Mouse (Mus musculus) heart, postnatal 14 days (tissue): ENCODE measurements around the gene Ice1. TPM values are rescaled to one million over a fixed set of nuclear protein-coding genes. Genes with fewer than 3 reads are reported as not detected.
A peak's percentile ranks its signal among the peaks of the same experiment; 100 is the strongest.

Source experiments
- DNase-seq, 2 experiments: peaks; one replicate each; pipeline ENCODE4 v3.0.0; 2021 to 2022
- intact Hi-C: fragments of 180-260 bp; cut with DNase I; formaldehyde crosslinking; loops from one replicate; pipeline ENCODE4 v1.15.1; 2025
- long read RNA-seq, 2 experiments: library from polyadenylated mRNA; stranded (forward); transcript quantifications; one replicate each; pipeline ENCODE4 v2.0.0; 2021
- total RNA-seq, 2 experiments: library from RNA; stranded (reverse); gene quantifications; 2 replicates each; pipeline ENCODE4 v1.2.3; 2021

The Ice1 gene
- 10 to 100 TPM; 30.3 to 32.7 TPM for total RNA-seq
- long read RNA-seq, experiment 1, full-length matches to known transcripts = 2 of 16 reads
- long read RNA-seq, experiment 1, partial matches to known transcripts = 12 of 16 reads
- long read RNA-seq, experiment 1, other reads (novel, unspliced or antisense) = 2 of 16 reads
- long read RNA-seq, experiment 2, full-length matches to known transcripts = 2 of 17 reads
- long read RNA-seq, experiment 2, partial matches to known transcripts = 13 of 17 reads
- long read RNA-seq, experiment 2, other reads (novel, unspliced or antisense) = 2 of 17 reads

- DNase-seq = no peak
- intact Hi-C loops = no loop called here
Observed at GRCm38 (mm10) chr13:70637282-70637661, at the start of gene Ice1. Gene Ice1, minus strand, starts transcription at chr13:70637634.

- DNase-seq = no peak
- intact Hi-C loops = no loop called here
Observed at GRCm38 (mm10) chr13:70685825-70686224, 48.4 kb upstream of the Ice1 start.

DNA sequence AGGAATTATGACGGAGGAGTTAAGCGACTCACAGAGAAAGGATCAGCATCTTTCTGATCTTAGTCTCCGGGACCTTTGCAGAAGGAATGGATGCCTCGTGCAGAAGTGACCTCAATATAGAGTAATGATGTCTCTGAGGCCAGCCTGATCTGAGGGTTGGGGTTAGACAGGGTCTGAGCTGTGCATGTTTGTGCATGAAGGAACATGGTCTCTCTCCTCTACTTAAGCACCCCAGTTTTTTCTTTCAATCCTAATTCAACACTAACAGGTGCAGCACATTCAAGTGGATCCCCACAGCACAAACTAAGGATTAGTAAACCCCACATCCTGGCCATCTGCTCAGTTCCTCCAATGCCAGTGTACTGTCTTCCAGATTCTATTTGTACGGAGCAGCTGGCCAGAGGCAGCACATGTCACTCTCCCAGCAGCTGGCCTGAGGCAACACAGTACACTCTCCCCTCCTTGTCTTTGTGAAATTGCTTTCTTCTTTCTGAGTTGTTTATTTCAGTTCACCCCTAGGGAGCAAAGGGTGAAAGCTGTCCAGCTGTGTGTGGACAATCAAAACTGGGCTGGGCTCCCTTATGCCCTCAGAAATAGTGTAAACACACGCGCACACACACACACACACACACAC lies 47.7 kb upstream of the Ice1 start:
- intact Hi-C loops = no loop called here
- DNase-seq = peak; percentile 18 to 20

- DNase-seq = no peak
- intact Hi-C loops = no loop called here
Observed at GRCm38 (mm10) chr13:70681411-70682183, 44.2 kb upstream of the Ice1 start.

DNA sequence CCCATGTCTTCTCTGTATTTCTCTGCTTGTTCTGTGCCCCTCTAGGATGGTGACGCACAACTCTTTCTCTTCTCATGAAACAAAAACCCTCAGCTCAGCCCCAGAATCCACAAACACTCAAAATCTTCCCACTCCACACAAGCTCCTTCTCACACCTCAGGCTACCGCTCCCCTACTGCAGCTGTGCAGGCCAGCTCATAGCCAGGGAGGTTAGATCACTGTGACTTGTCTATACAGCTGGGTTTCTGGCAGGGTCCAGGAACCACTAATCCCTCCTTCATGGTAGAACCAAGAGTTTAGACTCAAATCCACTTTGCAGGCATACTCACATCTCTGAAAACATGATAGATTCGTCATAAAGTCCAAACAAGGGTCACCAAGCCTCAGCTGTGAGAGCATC lies 42.9 kb upstream of the Ice1 start:
- intact Hi-C loops = no loop called here
- no peak for DNase-seq

GRCm38 (mm10) chr13:70677689-70678088 lies 40.3 kb upstream of the Ice1 start:
- DNase-seq = no peak
- intact Hi-C loops = no loop called here

DNA sequence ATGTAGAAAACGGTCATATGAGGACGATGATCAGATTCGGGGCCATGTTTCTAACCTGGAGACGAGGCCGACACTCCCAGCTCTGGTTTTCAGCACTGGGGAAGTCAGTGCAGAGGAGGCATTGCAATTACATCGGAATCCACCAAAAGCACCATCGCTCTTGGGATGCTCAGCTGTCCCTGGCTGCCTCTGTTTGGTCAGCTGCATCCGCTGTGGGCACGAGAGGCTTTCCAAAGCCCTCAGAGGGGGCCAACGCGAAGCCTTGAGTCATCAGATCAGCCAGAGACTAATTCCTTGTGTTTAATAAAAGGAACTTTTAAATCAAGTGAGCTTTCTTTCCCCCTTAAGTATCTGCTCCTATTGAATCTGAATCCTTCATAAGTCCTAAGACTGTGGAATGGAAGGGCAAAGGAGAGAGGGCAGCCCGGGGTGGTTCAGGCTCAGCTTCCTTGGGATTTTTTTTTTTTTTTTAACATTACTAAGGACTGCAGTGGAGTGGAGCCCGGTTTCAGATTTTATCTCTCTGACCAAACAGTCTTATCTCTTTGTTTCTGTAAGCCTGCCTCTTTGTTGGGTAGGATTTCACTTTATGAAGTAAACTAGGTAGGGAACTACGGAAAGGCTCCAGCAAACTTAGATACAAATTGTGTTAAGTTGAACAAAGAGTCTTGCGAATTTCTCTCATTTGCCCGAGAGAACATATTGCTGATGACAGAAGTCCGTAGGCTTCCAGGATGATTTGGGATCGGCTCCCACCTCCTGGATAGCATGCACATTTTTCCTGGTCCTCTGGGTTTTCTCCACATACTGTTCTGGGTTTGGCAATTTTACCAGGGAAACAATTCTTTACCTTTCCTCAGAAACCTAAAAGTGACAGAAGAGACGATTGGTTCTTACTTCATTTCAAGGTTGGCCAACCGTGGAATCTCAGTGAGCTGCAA lies 39.1 kb upstream of the Ice1 start:
- no peak for DNase-seq
- intact Hi-C loops = no loop called here

DNA sequence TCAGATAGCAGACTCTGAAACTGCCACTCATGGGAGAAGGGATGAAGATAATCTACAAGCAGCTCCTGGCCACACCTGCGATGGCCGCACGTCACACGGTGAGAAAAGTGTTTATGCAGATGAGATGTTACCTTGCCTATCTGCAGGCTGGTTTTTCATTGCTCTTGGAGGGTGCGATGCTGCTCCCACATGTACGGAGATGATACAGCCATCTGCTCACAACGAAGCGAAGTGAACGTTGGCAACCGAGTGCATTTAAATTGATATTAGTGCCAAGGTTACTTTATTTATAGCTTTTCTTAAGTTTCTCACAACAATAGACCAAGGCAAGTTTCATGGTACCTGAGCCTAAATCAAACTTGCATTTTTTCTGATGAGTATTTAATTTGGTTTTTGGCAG lies 37.6 kb upstream of the Ice1 start:
- DNase-seq = no peak
- intact Hi-C loops = no loop called here

- intact Hi-C loops = no loop called here
- no peak for DNase-seq
Observed at GRCm38 (mm10) chr13:70670080-70670479, 32.6 kb upstream of the Ice1 start.

DNA sequence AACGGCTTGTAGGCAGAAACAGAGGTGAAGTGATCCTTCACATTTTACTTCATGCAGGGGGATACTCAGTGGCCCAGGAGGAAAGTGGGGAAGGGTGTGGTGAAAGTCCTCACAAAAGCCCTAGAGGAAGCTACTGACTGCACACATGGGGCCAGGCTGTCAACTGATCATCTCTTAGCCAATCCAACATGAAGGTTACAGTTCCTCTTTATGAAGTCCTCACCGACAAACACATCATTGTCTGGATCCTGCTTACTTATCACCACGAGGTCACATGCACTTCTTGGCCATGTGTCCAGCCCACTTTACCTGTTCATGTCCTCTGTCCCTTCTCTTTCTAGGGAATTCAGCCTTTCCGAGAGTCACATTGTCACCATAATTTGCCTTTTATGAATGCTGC lies 22.3 kb upstream of the Ice1 start:
- intact Hi-C loops = no loop called here
- DNase-seq = no peak

- no peak for DNase-seq
- intact Hi-C loops = no loop called here
Observed at GRCm38 (mm10) chr13:70656741-70657140, 19.3 kb upstream of the Ice1 start.

- intact Hi-C loops = no loop called here
Observed at GRCm38 (mm10) chr13:70656329-70656728, 18.9 kb upstream of the Ice1 start.

DNA sequence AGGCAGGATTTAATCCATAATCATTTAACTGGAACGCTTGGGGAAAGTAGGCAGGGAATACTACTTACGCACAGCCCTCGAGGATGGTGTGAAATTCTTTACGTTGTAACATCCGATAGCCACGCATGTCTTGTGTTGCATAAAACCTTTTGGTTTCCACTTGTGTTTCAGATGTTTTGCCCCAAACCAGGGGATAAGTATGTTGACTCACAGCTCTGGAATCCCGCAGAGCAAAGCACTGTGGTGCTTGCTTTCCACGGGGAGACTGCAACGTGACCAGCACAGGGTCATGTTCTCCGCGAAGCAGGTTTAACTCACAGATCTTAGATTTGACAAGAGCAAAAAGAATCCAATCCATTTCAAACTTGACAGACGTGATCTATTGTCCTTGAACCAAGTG lies 18.1 kb upstream of the Ice1 start:
- no peak for DNase-seq
- intact Hi-C loops = no loop called here

More at GRCm38 (mm10) chr13:70656329-70656728, 18.9 kb upstream of the Ice1 start:
- DNase-seq = no peak

DNA sequence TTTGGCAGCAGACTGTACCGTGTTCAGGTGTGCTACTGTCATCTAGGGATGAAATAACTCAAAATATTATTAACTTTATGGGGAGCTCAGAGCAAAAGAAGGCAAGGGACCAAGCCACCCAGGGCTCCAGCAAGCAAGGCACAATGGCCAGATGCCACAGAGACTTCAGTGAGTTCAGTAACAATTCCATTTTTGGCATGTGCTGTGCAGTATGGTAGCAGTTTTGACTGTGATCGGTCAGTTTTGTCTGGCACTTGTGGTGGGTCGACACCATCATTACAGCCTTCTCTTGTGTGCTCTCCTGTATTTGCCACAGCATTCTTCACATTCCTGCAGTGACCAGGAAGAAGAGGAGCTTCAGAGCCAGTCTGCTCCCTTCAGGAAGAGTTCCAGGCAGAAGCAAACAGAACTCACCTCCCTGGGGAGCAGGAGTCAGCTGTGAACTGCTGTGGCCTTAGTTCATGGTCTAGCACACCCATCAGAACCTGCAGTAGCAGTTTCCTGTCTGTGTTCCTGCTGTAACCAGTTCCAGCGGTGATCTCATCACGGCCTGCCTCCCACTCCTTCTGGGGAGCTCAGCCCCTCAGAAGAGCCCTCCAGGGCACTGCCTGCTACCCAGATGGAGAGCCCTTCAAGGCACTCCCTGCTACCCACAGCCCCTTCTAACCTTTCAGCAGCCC lies 16.8 kb upstream of the Ice1 start:
- intact Hi-C loops = no loop called here
- peak; percentile 54 to 70 for DNase-seq

GRCm38 (mm10) chr13:70653457-70653856 lies 16.0 kb upstream of the Ice1 start:
- intact Hi-C loops = no loop called here
- no peak for DNase-seq

DNA sequence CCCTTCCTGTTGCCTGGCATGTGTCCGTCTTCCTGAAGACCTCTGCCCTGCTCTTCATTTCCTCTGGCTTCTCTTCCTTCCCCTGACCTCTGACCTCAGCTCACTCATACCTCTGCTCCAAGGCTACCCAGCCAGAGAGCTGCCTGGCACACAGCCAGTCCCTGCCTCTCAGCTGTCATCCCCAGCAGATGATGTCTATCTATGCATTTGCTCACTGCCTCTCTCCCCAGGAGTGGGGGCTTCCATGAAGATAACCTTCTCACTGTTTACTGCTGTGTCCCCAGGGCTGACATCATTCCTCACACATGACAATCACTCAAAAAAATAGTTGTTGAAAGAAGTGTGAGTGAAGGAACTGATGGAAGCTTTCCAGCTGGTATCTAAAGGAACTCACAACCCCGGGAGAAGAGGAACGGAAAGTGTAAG lies 12.6 kb upstream of the Ice1 start:
- intact Hi-C loops = no loop called here
- DNase-seq = peak; percentile 27 to 34

GRCm38 (mm10) chr13:70645968-70646505 lies 8.6 kb upstream of the Ice1 start:
- no peak for DNase-seq
- intact Hi-C loops = no loop called here

GRCm38 (mm10) chr13:70644083-70644462 lies 6.6 kb upstream of the Ice1 start:
- DNase-seq = no peak

GRCm38 (mm10) chr13:70643408-70644082 lies 6.1 kb upstream of the Ice1 start:
- intact Hi-C loops = loop anchor here (1.0 to 2.0 kb wide), 4 partner anchors 33 to 357 kb away; no protein-coding TSS in a partner anchor
- peak; percentile 58 to 72 for DNase-seq

More at GRCm38 (mm10) chr13:70644083-70644462, 6.6 kb upstream of the Ice1 start:
- intact Hi-C loops = no loop called here
